Mouse (Mus musculus) induced T-regulatory cell, adult 2 months (primary cell): ENCODE measurements around the gene Ldlrad1.

Experiments
- DNase-seq: peaks from one replicate; pipeline ENCODE4 v3.0.0-alpha.2; 2012; ENCODE audit warnings: low read depth

Gene Ldlrad1

DNA sequence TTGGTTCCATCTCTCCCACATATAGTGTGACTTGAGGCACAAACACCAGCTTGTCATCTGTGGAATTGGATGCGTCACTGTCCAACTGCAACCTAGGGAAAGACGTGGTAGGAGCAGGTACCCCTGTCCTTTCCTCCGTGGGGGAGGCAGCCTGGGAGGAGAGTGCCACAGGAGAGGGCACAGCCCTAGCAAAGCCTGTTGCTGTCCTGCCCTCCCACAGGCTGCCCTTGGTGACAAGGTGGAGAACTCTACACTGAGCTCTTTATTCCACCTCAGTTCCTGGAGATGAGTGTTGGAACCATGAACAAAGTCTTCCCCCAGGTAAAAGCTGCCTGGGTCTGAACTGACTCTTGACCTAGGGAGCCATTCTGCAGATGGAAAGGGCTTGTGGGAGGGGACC, at the start of gene Ldlrad1:
TSS of gene Ldlrad1 (plus strand) at position 301 of the 400 bp plus-strand sequence.
- DNase-seq, result no peak

DNA sequence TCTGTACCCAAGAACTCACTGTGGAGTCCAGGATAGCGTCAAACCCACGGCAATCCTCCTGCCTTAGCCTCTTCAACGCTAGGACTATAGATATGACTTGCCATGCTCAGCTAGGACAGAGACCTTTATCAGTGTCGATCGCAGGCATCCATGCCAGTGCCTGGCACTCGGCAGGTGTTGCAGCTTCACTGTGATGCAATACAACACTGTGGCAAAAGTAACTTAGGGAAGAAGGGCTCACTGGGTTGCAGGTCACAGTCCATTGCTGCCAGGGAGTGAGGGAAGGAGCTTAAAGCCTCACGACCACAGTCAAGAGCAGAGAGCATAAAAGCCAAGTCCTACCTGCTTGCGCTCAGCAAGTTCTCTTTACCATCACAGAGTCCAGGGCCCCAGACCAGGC, 48.8 kb upstream of the Ldlrad1 start:
- no peak for DNase-seq

DNA sequence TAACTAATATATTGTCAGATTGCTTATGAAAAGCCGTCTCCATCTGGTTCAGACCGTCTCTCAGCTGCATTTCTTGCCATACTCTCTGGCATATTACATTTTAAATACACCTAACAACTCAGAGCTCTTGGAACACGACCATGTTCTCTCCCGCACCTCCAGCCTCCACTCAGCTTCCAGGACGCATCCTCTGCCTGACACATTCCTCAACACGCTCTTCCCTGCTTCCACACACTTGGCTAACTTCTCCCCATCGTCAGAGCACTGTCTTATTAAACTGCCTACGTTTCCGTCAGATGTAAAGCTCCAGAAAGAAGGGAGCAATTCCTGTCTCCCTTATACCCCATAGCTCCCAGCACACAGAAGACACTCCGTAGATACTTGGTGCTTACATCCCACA, 45.6 kb upstream of the Ldlrad1 start:
- no peak for DNase-seq

DNA sequence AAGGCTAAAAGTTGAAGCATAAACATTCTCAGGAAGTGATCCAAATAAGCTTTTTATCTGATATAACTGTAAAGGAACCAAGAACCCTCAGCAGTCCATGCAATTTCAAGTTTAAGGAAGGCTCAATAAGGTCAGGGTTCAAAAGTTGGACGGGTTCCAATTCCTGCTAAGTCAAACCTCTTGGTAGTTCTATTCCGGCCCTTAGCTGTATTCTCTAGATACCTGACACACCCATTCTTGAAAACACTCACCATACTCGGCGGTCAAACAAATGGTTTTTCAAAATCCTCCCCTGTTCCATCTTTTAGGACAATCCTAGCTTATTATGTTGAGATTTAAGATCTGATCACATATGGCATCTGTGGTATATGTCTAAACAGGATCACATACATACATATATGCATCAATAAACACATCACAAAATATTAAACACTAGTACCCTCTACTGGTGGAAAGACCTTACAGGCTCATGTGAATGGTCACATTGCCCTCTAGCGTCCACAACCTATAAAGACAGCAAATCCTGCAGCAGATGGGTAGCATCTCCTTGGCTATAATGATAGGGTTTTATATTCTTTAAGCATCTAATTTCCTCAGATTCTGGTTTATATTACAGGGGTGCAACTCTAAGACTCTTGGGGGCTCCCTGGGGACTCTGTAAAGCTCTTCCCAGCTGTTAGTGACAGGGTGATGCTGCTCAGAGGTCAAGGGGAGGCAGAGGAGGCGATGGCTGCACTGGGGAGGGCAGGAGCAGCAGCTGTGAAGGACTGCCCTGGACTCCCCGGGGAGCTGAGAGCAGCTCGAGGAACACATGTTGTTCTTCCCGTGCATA, 45.0 kb upstream of the Ldlrad1 start:
- DNase-seq, result peak; percentile 90

DNA sequence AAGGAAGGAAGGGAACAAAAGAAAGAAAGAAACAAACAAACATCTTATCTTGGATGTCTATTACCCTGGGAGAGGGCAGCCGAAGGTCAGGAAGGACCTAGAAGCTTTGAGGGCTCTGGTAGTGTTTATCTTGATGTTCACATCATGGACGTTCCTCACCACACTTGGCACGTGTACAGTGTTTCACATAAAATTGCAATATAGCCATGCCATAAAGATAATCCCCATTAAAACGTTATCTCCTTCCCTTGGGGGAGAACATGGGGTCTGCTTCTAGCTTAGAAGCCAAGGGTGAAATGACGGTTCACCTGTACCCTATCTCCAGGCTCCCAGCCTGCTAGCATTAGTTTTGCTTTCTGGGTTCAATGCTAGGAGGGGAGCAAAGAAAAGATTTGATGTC, 42.3 kb upstream of the Ldlrad1 start:
- no peak for DNase-seq

DNA sequence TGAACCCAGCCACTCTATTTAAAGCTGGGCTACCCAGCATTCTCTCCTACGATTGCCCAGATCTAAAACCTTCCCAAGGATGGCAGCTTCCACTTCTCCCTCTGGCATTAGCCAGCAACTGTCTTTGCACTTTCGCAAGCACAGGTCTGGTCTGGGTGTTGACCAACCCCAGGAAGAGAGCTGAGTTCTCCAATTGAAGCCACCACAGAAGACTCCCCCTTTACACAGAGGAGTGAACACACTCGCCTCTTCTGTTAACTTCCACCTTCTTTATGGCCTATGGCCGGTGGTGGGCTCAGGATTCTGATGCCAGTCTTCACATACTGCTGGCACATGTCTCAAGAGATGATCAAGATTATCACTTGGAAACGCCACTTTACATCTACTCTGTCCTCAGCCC, 41.2 kb upstream of the Ldlrad1 start:
- DNase-seq, result no peak

DNA sequence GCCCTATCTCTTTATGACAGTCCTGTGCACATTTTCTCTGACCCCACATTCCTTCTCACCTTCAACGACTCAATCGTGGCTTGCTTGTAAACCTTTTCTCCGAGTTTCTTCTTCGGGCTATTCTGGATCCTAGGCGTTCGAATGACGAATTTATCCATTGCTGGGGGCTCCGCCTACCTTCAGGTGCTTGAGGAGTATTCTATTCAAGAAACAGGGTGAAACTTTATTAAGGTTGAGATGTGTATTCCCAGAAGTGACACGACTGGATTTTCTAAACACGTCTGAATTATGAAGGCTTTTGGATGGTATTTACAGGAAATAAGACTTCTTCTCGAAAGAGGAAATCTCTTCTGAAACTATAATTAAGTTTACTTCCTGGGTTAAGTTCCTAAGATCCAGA, 31.5 kb upstream of the Ldlrad1 start:
- no peak for DNase-seq

DNA sequence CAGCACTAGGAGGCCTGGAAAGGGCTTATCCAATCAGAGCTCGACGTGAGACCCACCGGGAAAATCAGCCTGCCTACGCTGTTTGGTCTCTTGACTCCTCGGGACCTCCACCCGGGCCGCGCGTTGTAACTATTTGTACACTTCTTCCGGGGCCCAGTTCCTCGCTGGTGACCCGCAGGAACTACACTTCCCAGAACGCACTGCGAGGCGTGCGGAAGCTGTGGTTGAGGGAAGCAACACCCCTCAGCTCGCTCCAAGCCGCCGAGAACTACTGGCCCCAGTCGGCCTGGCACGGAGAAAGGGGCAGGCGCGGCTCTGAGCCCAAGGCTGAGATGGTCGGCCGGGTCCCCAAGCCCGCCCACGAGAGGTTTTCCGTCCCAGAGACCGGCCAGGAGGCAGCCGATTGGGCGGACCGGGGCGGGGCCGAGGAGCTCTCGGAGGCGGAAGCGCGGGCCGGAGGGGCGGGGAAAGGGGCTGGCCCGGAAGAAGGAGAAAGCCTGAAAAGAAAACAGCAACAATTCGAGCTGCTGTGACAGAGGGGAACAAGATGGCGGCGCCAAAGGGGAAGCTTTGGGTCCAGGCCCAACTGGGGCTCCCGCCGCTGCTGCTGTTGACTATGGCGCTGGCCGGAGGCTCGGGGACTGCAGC, 30.7 kb upstream of the Ldlrad1 start, which contains the start of gene Tmem59:
TSS of gene Tmem59 (plus strand) at position 218 of the 648 bp plus-strand sequence.
- DNase-seq, result peak; percentile 99

DNA sequence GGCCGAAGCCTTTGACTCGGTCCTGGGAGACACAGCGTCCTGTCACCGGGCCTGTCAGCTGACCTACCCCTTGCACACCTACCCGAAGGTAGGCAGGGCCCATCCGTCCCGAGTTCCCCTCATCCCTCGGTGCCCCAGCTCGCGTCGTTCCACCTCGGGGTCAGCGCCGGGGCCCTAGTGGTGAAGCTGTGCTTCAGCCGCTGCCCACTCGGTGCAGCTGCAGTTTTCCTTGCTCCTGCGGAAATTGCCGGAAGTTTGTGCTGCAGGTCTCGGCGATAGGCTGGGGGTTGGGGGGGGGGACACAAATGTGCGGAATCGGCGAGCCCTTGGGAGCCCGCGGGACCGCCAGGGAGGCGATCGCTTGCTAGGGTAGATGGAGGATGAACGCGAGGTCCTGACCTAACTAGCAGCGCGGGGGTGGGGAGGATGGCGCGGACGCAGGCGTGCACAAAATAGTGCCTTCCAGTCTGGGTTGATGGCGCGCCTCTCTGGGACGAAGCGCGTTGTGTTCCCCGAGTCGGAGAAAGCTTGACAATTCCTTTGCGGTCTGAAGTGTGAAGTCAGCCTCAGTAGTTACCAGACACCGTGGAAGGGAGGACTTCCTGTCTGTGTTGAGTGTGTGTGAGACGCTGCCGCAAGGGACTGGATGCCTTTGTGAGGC, 30.0 kb upstream of the Ldlrad1 start, which contains the start of gene Tceanc2:
TSS of gene Tceanc2 (minus strand) at position 287 of the 661 bp plus-strand sequence.
- DNase-seq, result peak; percentile 87

DNA sequence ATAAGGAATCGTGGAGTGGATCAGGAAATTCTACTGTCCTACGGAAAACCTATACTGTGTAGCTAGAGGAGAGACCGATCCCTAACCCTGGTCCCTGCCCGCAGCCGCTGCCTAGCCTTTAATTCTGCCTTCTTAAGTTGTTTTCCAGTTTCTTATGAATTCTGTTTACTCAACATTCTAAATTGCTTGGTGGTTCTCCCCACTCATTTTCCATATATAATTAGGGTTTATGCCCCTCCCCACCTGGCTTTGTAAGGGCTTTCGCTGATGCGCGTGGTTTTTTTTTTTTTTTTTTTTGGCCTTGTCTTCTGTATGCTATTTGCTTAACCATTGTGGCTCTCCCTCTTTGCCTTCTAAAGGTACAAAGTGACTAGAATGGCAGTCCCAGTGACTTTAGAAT, 29.4 kb upstream of the Ldlrad1 start:
- DNase-seq, result no peak

DNA sequence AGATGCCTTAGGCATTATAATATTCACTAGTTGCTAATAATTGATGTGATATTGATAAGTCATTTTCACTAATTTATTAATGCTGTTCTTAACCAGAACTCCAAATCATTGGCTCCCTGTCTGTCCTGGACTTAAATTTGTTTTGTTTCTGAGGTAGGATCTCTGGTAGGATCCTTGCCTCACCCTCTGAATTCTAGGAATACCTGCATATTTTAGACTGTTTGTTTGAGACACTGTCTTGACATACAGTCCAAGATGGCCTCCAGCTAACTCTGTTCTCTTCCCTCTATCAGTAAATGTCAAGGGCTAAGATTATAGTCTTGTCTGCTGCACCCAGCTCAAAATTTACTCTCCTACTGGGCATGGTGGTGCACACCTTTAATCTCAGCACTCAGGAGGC, 28.2 kb upstream of the Ldlrad1 start:
- no peak for DNase-seq

DNA sequence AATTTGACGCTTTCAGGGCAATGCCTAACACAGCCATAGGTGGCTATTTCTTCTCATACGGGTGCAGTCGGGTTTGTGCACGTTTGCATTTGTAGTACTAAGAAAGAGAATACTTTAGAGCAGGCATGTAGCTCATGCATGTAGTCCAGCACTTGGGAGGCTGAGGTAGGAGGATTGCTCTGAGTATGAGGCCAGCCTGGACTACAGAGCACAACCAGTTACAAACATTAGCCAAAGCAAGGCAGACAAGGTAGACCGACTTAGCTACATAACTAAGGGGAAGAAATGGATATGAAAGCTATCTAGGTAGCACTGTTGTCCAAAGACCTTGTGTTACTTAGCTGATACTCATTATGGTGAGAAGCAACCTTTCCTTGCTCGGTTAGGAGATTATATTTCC, 27.1 kb upstream of the Ldlrad1 start:
- DNase-seq, result no peak

DNA sequence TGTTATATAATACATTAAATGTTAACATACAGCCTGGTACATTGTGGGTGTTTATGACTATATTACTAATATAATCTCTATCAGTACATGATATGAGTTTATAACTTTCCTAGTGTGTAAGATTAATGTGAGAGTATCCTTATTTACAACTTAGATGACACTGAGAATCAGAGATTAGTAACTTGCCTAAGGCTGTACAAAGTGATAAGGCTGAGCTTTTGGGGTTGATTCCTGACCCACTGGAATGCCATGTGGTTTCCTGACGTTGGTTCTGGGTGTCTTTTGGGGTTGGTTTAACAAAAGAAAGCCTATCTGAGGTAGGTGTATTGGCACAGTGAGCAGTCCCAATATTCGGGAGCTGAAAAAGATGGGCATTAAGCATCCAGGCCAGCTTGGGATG, 26.2 kb upstream of the Ldlrad1 start:
- no peak for DNase-seq

DNA sequence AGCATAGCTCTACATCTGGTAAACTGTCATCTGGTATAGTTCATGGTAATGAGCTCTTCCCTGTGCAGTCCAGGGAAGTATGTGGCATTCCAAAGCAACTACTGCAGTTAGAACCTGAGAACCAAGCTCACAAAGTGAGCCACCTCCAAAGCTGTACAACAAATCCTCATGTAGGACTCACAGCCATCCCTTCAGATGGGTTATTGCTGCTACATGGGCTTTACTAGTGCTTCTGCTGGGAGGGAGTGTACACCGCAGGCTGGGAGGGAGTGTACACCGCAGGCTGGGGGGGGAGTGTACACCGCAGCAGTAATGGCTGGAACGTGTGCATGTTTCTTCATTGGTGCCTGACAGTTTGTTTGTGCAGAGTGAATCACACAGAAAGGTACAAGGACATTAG, 25.8 kb upstream of the Ldlrad1 start:
- no peak for DNase-seq

DNA sequence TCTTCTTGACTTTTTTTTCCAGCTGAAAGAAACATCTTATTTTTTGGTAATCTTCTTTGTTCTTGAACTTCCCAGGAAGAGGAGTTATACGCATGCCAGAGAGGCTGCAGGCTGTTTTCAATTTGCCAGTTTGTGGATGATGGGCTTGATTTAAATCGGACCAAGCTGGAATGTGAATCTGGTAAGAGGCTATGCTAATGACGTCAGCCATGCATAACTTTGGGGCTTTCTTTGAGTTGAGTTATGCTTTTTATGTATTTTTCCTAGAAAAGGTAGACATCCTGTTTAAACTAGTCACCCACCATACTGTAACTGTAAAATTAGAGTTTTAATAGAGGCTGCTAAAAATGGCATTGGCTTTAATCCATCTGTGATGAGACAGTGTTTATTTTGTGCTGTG, 23.3 kb upstream of the Ldlrad1 start:
- DNase-seq, result no peak

DNA sequence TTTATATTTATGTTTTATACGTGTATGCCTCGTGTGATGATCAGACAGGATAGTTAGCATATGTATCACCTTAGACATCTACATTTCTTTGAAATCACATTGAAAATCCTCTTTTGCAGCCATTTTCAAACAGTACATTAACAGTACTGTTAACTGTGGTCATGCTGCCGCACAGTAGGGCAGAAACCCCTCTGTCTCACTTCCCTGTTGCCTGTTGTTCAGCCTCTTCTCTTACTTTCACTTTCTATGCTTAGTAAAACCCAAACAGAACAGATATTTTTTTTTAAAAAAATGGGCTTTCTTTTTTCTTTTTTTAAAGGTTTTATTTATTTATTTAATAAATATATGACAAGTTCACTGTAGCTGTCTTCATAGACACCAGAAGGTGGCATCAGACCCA, 15.1 kb upstream of the Ldlrad1 start:
- peak; percentile 33 for DNase-seq

DNA sequence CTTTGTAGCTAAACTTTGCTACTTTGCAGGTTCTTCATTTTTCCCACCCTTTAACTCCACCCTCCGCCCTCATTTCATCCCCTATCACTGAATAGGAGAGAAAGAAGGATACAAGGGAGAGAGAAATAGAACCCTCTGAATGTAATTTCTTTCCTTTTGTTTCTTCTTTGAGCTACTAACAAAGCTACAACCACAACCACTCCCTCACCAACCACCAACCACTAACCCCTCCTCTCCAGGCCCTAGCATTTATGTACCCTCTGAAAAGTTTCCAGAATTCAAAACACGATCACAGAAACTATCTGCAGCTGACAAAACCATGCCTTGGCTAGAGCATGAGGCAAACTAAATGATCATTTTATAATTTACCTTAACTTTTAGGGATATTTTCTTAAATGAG, 12.5 kb upstream of the Ldlrad1 start:
- DNase-seq, result no peak

DNA sequence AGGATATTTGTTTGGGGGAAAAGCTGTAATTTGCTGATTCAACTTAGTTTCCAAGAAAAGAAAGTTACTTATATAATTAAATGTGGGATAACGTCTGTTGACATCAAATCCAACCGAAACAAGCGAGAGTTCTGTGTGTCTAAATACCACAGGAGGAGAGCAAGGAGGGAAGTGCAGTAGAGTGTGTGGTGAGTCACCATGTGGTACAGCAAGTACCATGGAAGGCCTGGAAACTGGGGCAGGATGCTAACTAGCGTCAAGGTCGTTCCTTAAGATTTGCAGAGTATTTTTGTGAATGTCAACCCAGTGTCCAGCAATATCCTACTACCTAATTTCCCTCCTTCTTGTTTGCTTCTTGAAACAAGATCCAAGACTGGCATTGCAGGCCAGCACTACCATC, 10.9 kb upstream of the Ldlrad1 start:
- DNase-seq, result no peak

DNA sequence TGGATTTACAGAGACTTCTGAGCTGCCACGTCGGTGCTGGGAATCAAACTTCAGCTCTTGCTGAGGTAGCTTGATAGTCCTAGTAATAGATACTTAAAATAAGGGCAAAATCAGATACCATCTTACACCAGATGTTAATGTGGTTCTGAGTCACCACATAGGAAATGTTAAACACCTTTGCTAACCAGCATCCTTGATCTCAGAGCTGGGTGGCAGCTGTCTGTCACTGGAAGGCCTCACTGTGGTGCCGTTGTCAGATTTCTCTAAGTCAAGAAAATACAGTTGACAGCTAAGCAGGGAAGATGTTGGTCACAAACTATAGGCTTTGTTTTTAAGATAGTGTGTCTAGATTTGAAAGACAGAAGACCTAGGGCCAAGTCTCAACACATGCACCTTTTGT, 7.2 kb upstream of the Ldlrad1 start:
- DNase-seq, result peak; percentile 56

DNA sequence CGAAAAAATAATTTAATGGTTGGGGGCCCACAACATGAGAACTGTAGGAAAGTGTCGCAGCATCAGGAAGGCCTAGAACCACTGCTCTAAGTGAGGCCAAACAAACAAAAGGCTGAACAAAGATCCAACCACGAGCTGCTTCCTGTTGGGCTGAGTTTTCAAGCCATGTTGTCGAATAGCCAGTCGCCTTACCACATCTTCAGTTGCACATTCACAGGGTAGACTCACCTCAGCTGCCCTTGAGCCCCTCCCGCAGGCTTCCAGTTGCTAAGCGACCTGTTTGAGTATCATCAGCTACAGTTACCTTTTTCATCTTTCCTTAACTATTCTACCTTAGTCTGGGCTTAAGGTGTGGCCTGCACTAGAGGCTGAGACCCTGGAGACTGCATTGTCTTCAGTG, 6.0 kb upstream of the Ldlrad1 start:
- DNase-seq, result no peak

DNA sequence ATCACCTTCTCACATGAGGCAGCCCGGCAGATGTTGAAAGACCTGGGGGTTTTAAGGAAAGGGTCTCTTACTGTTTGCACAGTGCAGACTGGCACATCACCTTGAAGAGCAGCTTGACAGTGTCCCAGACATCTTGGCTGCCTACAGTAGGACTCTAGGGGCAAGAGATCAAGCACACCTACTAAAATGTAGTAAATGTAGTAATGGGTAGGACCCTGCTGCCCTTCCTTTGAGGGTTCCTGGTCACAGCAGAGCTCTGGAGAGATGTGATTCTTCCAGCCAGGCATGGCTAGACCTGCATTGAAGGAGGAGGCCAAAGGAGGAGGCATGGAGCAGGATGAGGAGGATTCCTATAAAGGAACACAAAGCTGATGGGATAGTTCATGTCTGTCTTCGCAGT, 2.0 kb upstream of the Ldlrad1 start:
- DNase-seq, result no peak

DNA sequence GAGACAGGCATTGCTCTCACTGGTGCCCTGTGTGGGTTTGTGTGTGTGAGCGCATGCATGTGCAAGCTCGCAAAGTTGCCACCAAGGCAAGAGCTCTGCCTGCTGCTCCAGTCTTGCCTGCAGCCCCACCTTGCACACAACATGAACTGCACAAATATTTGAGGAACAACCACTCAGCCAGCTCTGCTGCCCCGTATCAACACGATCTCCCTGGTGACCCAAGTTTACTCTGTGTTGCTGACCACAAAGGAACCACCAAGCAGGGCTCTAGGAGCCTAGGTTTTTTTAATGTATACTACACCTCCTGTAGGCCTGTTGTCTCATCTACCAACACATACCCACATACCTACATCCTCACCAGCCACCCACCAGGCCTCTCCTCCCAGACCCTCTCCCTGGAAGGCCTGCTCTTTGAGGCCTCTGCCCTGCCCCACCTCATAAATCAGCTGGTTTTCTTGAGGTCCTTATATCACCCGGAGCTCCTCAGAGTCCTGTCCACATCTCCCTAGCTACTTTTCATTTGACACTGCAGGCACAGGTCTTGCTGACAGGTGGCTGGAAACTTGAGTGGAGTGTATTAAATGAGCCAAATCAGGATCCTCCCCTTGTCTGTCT, 1.6 kb downstream of the Ldlrad1 start:
- peak; percentile 34 for DNase-seq

DNA sequence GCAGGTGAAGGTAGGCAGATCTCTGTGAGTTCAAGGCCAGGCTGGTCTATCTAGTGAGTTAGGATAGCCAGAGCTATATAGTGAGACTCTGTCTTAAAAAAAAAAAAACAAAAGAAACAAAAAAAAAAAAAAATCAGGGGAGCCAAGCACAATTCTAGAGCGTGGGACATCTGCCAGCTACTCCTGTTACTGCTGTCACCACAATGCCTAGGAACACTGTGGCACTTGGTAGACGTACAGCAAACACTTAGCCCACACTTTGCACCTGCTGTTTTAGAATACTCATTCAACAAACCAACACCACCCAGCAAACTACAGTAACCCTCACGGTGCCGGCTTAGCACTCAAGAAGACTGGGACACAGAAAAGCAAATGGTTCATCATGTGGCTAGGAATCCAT, 2.5 kb downstream of the Ldlrad1 start:
- DNase-seq, result no peak
